Mouse (Mus musculus): ENCODE data around the gene Nup210l.

Nup210l gene

DNA sequence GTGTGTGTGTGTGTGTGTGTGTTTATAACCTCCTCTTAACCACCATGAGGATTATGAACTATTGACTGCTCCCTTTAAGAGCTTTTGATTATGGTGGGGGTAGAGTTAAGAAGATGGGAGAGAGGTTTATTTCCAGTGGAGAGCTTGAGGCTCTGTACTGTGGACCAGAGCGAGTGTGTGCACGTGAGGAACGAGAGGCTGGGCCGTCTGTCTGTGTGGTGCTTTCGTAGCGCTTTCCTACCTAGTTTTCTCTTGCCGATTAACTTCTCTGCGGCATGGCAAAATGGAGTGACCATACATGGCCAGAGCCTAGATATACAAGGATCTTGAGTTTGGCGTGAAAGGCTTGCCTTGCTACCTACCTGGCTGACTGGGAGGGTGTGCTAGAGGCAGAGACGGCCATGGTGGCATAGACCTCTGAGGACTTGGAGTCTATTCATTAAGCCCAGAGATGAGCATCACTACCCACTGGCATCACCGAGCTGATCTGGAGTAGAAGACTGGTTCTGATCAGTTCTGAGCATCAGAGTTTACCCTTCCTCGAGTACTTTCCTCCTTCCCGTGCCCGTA lies 151.9 kb downstream of the Nup210l start:
- in situ Hi-C loops (cut with MseI, MboI): no loop called here

DNA sequence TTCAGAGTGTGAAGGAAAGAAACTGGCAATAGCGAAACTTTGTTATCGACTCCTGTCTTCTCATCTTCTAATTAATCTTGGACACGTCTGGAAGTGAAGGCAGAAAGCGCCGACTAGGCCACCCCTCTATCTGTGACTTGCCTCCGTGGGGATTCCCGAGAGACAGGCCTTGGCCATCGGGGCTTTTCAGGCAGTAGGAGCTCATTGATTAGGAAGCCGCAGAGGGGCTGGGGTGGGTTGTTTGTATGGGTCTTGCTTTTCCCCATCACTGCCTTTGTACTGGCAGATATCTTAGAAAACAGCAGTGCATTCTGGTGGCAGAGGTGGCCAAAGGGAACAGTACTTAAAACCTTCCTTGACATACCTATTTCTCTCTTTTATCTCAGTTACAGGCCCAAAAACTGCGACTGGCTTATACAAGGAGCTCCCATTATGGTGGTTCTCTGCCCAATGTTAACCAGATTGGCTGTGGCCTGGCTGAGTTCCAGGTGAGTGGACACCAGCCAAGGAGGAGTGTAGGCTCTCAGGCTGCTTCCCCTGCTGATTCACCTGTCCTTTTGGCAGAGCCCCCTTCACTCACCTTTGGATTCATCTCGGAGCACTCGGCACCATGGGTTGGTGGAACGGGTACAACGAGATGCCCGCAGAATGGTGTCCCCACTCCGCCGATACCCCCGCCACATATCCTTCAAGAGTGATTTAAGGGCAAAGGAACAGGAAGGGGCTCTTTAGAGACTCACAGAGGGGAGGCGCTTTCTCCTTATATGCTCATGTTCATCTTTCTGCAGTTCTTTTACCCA lies 153.0 kb downstream of the Nup210l start:
- in situ Hi-C loops (cut with MseI, MboI): no loop called here

DNA sequence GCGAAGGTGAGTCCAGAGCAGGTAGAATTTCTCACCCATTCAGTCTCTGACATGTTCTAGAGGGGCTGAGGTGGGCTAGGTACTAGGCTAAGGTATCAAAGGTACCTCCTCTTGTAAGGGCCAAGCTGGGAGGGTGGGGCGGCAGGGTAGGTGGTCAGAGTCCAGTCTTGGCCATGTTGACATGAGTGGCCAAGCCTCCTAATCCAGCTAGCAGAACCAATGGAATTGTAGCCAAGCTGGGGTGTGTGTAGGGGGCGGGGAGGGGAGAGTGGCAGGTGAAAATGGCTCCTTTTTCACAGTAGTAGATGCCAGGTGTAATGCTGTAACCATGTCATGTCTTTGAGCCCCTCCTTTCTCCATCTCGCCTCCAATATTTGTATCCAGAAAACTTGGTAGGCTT lies 154.6 kb downstream of the Nup210l start:
- in situ Hi-C loops (cut with MseI, MboI): no loop called here

Measured in mouse trophoblast stem cell (cell line).